Mouse (Mus musculus) left cerebral cortex, postnatal 36 days (tissue): ENCODE results near the gene Oas1f. TPM values are rescaled to one million over a fixed set of nuclear protein-coding genes. Genes with fewer than 3 reads are reported as not detected.
"Not testable (repeated sequence)": the region's sequence is repeated elsewhere in the genome, so short reads cannot be mapped to it uniquely, and the experiment has no call there.

Experiments used
- DNase-seq, 2 experiments: peaks; one replicate each; pipeline ENCODE4 v3.0.0; 2021 to 2022; ENCODE audit warnings: low spot score in 2 of 2, mixed read lengths in 1 of 2
- intact Hi-C: fragments of 180-260 bp; cut with DNase I; formaldehyde crosslinking; loops from one replicate; pipeline ENCODE4 v1.15.1; 2025
- microRNA-seq: library from miRNA; unstranded; fragments of <30 nt; microRNA quantifications from one replicate; pipeline ENCODE4 v1.2.0, GENCODE M21; 2022
- total RNA-seq, 2 experiments: library from RNA; stranded (reverse); gene quantifications; 2 replicates each; pipeline ENCODE4 v1.2.3; 2021

Oas1f gene
- total RNA-seq, 2 experiments from 2014 or later = not detected

DNA sequence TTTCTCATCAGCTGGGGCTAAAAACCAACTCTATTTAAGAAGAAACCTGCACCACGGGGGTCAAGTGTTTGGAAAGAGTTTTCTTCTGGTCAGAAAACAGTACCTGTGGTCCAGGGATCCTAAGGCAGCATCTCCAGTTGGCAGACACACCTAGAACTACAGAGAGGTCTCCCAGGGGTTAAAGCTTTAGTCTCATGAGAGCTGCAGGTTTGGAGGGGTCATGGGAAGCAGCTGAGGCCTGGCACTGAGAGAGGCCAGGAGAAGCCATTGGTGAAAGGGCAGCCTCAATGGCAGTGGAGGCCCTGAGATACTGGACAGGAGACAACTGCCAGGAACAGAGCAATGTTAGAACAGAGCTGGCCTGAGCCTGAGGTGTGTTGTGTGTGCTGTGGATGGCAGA lies 53.5 kb downstream of the Oas1f start:
- DNase-seq = no peak
- intact Hi-C loops = no loop called here

DNA sequence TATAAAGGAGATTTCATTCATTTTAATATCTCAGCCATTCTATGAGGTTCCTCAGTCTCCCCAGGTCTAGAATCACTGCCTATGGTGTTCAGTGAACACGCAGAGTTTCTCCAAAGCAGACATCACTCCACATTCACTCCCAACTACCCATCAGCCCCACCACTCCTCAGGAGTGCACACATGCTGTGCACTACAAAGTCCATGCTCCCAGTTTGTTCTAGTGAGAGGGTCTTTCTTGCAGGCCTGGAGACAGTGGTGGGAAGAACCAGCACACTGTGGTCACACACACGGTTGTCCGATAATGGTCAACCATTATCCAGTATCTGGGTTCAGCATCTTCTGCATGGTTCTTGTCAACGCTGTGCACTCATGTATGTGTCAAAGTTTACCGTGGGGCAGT lies 54.9 kb downstream of the Oas1f start:
- no peak for DNase-seq
- intact Hi-C loops = no loop called here

DNA sequence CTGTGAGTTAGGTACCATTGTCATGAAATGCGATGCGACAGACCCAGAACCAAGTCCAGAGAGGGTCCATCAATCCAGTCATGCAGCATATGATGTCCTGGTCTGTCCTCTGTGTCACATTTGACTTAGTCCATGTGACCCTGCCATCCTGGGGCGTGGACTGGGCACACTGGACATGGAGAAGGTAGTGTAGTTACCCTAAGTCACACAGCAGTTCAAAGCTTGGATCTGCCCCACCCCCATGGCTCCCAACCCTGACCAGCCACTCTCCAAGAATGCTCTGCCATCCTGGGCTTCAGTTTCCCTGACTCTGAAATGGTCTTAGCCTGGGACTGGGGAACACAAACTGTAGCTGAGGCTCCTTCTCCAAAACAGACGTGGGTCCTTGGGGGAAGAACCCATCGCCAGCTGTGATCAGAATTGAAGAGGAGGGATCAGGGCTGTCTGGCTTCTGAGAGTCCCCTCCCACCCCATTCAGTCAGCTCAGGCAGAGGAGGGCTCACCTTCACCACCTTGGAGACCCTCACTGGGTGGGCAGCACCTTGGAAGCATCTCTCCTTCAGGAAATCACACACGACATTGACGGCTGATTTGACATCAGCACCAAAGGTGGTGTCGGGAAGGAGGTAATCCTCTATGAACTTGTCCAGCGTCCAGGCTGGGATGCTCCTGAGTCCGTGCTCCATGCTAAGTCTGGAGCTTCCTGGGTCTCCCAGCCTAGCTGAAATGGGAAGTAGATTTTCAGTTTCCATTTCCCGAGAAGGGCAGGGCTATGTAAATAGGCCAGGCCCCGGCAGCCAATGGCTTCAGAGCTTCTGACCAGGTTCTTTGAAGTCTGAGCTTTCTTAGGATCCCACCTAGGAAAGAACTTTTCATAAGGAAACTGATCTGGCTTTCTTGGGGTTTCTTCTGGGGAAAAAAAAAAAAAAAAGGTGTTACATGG lies 59.9 kb downstream of the Oas1f start, which contains the start of gene Oas1a:
Gene Oas1a, minus strand, starts transcription at position 731 of the 943 bp plus-strand sequence.
- DNase-seq, intact Hi-C loops: not testable (repeated sequence)

Small RNAs within 50 kb of the gene (microRNA-seq; reads per million reads assigned to microRNA genes)
- gene Gm22907 = not detected

Other genes with a start within 250 kb of the Oas1f start
- 10 to 100 TPM; 35.7 to 36.3 TPM for gene Rita1, start 234.8 kb upstream of the Oas1f start, total RNA-seq
- 10 to 100 TPM; 36.9 to 43.1 TPM for gene Ddx54, start 234.6 kb upstream of the Oas1f start, total RNA-seq
- not detected for gene Cfap73, start 213.1 kb upstream of the Oas1f start, total RNA-seq
- 10 to 100 TPM; 90.0 to 92.7 TPM for gene Rasal1, start 198.6 kb upstream of the Oas1f start, total RNA-seq
- 10 to 100 TPM; 67.3 to 71.3 TPM for gene Dtx1, start 135.4 kb upstream of the Oas1f start, total RNA-seq
- under 1 TPM in 1 of 2 experiments, not detected in 1; 0.23 TPM for gene Oas2, start 97.5 kb upstream of the Oas1f start, total RNA-seq
- gene Oas3, start 69.7 kb upstream of the Oas1f start, total RNA-seq = not detected
- gene Oas1e, start 51.8 kb upstream of the Oas1f start, total RNA-seq = not detected
- 1 to 10 TPM in 1 of 2 experiments, under 1 TPM in 1; 0.91 to 1.9 TPM for gene Oas1c, start 34.9 kb upstream of the Oas1f start, total RNA-seq
- not detected for gene Oas1h, start 14.1 kb downstream of the Oas1f start, total RNA-seq
- under 1 TPM in 1 of 2 experiments, not detected in 1; 0.54 TPM for gene Oas1g, start 40.2 kb downstream of the Oas1f start, total RNA-seq
- gene Oas1a, start 60.2 kb downstream of the Oas1f start, total RNA-seq = under 1 TPM in 1 of 2 experiments, not detected in 1; 0.17 TPM
- not detected for gene Oas1d, start 67.2 kb downstream of the Oas1f start, total RNA-seq
- gene Rph3a, start 162.7 kb downstream of the Oas1f start, total RNA-seq = 100 to 1,000 TPM; 304 to 358 TPM